Mouse (Mus musculus) midbrain, embryonic 10.5 days (tissue): ENCODE data around the gene Clec3a. TPM values are rescaled to one million over a fixed set of nuclear protein-coding genes. Genes with fewer than 3 reads are reported as not detected.

Source experiments
- DNase-seq: peaks from one replicate; pipeline ENCODE4 v3.0.0-alpha.2; 2017; ENCODE audit warnings: low spot score
- H3K27ac ChIP-seq: fragments of 300-500 bp; sonication (generic); replicated peaks from 2 replicates; pipeline ENCODE4 v1.5.1; 2016; ENCODE audit warnings: mild to moderate bottlenecking
- H3K27me3 ChIP-seq: fragments of 300-500 bp; sonication (generic); 2 replicates; pipeline ENCODE4 v1.6.1; 2016; ENCODE audit warnings: low read depth, mild to moderate bottlenecking; ENCODE audit not compliant: poor library complexity, severe bottlenecking
- H3K36me3 ChIP-seq: fragments of 300-500 bp; sonication (generic); 2 replicates; pipeline ENCODE4 v1.6.1; 2016; ENCODE audit warnings: mild to moderate bottlenecking, moderate library complexity
- H3K4me1 ChIP-seq: fragments of 300-500 bp; sonication (generic); 2 replicates; pipeline ENCODE4 v1.6.1; 2016
- H3K4me3 ChIP-seq: fragments of 300-500 bp; sonication (generic); 2 replicates; pipeline ENCODE4 v1.5.1; 2016; ENCODE audit warnings: mild to moderate bottlenecking, moderate library complexity
- H3K9me3 ChIP-seq: fragments of 300-500 bp; sonication (generic); replicated peaks from 2 replicates; pipeline ENCODE4 v1.6.1; 2016; ENCODE audit warnings: mild to moderate bottlenecking
- WGBS: fragments of 180-500 bp; shearing (Covaris S2); methylation state at CpG from one replicate; pipeline ENCODE4 v1.1.7; 2016; 5-methylcytosine and 5-hydroxymethylcytosine counted together
- polyA plus RNA-seq: library from polyadenylated mRNA; unstranded; fragments of >200 nt; fragmentation: Nextera tagmentation; extraction: Ambion mirVana; gene quantifications from 2 replicates; pipeline ENCODE4 v1.2.1, GENCODE M21; 2016

Gene Clec3a
- polyA plus RNA-seq, 1 experiment from 2014 or later: not detected

DNA sequence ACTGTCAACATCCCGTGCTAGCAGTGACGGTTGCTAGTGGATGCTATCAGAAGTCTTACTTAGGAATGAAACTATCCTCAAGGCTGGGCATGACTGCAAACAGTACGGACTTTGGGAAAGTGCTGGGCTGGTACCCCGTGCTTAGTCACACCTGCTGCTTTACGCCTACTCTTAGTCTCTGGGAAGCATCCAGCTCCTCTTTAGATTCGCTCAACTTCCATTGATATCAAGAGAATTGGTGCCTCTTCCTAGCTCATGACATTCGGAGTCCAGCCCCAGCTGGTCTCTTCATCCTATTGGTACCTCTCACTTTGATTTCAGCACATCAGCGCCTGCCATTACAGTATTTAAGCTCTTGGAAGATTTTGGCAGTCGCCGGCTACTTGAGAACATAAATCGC lies 44.7 kb downstream of the Clec3a start:
- Histone ChIP-seq H3K4me3 (no peak overlapping the region), H3K9me3 (no peaks in the 10 kb centered on the region), H3K27ac (no peak overlapping the region), H3K27me3 (no peaks in the 10 kb centered on the region), H3K36me3 (0 out of 2 replicates have a peak, but pooled peaks cover 6% of the 10 kb centered on the region), H3K4me1 (peaks cover 7% of the 10 kb centered on the region; the same call in 1 of the 2 replicates)
- no peak for DNase-seq
- WGBS: 91% methylated on average over 11 of the region's 11 CpGs

GRCm38 (mm10) chr8:114463305-114463704 lies 45.4 kb downstream of the Clec3a start:
- 79% methylated on average over 10 of the region's 10 CpGs for WGBS
- H3K9me3 ChIP-seq: no peaks in the 10 kb centered on the region
- H3K27me3 ChIP-seq: no peaks in the 10 kb centered on the region
- H3K27ac ChIP-seq: no peak overlapping the region
- H3K4me1 ChIP-seq: peaks cover 4% of the 10 kb centered on the region; the same call in 1 of the 2 replicates
- H3K36me3 ChIP-seq: 0 out of 2 replicates have a peak, but pooled peaks cover 6% of the 10 kb centered on the region
- no peak overlapping the region for H3K4me3 ChIP-seq
- no peak for DNase-seq

GRCm38 (mm10) chr8:114468526-114469207 lies 50.8 kb downstream of the Clec3a start:
- H3K4me3 ChIP-seq: no peak overlapping the region
- H3K27ac ChIP-seq: no peak overlapping the region
- no peaks in the 10 kb centered on the region for H3K9me3 ChIP-seq
- 91% methylated on average over 21 of the region's 21 CpGs for WGBS
- H3K36me3 ChIP-seq: peaks cover 15% of the 10 kb centered on the region
- H3K4me1 ChIP-seq: no peaks in the 10 kb centered on the region
- no peaks in the 10 kb centered on the region for H3K27me3 ChIP-seq
- no peak for DNase-seq

DNA sequence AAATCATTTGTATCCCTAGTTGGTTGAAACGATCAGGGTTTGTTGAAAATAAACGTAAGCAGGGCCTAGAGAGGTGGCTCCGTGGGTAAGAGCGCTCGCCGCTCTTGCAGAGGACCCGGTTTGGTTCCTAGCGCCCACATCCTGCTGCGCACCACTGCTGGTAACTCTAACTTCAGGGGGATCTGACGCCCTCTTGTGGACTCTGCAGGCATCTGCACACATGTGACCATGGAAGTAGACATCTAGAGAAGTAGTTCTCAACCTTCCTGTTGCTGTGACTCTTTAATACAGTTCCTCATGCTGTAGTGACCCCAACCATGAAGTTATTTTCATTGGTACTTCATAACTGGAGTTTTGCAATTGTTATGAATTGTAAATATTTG lies 51.3 kb downstream of the Clec3a start:
- Histone ChIP-seq H3K9me3 (no peaks in the 10 kb centered on the region), H3K4me1 (no peaks in the 10 kb centered on the region), H3K27ac (no peak overlapping the region), H3K27me3 (no peaks in the 10 kb centered on the region), H3K4me3 (no peak overlapping the region), H3K36me3 (peaks cover 15% of the 10 kb centered on the region)
- WGBS: 94% methylated on average over 10 of the region's 10 CpGs
- DNase-seq: no peak

- no peak overlapping the region for H3K27ac ChIP-seq
- peaks cover 8% of the 10 kb centered on the region for H3K36me3 ChIP-seq
- no peak for DNase-seq
- H3K9me3 ChIP-seq: no peaks in the 10 kb centered on the region
- 94% methylated on average over 11 of the region's 11 CpGs for WGBS
- H3K27me3 ChIP-seq: no peaks in the 10 kb centered on the region
- no peak overlapping the region for H3K4me3 ChIP-seq
- 0 out of 2 replicates have a peak, but pooled peaks cover 6% of the 10 kb centered on the region for H3K4me1 ChIP-seq
Measured at GRCm38 (mm10) chr8:114473546-114473945, 55.7 kb downstream of the Clec3a start.

Other genes with a start within 250 kb of the Clec3a start
- gene Vat1l, start 212.5 kb upstream of the Clec3a start, polyA plus RNA-seq: 9.1 and 10.7 TPM in 2 replicates
- gene Wwox, start 21.6 kb downstream of the Clec3a start, polyA plus RNA-seq: 10.6 and 13.9 TPM in 2 replicates